Mouse (Mus musculus) intestine, embryonic 16.5 days (tissue): ENCODE results near the gene Gnat1. TPM values are rescaled to one million over a fixed set of nuclear protein-coding genes. Genes with fewer than 3 reads are reported as not detected.
A peak's percentile ranks its signal among the peaks of the same experiment; 100 is the strongest.

Source experiments
- ATAC-seq: fragments of 200-750 bp; cut with Nextera tagmentation; 2 replicates; pipeline ENCODE4 v1.8.0; 2017; ENCODE audit warnings: moderate TSS enrichment, moderate library complexity
- H3K27ac ChIP-seq: fragments of 300-500 bp; sonication (generic); 2 replicates; pipeline ENCODE4 v1.5.1; 2014; ENCODE audit warnings: mild to moderate bottlenecking, low read length
- H3K27me3 ChIP-seq: fragments of 300-500 bp; sonication (generic); replicated peaks from 2 replicates; pipeline ENCODE4 v1.6.1; 2014; ENCODE audit warnings: low read length, control low read depth, mixed read lengths; ENCODE audit not compliant: control insufficient read depth, insufficient read depth
- H3K36me3 ChIP-seq: fragments of 300-500 bp; sonication (generic); 2 replicates; pipeline ENCODE4 v1.6.1; 2014; ENCODE audit warnings: low read length, control low read depth; ENCODE audit not compliant: control insufficient read depth, insufficient read depth
- H3K4me1 ChIP-seq: fragments of 300-500 bp; sonication (generic); 2 replicates; pipeline ENCODE4 v1.6.1; 2014; ENCODE audit warnings: low read length, control low read depth, mixed read lengths; ENCODE audit not compliant: control insufficient read depth, insufficient read depth
- H3K4me2 ChIP-seq: fragments of 300-500 bp; sonication (generic); 2 replicates; pipeline ENCODE4 v1.6.1; 2014; ENCODE audit warnings: low read depth, low read length, control low read depth
- H3K4me3 ChIP-seq: fragments of 300-500 bp; sonication (generic); 2 replicates; pipeline ENCODE4 v1.5.1; 2014; ENCODE audit warnings: mild to moderate bottlenecking, low read length
- H3K9ac ChIP-seq: fragments of 300-500 bp; sonication (generic); 2 replicates; pipeline ENCODE4 v1.6.1; 2014; ENCODE audit warnings: low read depth, low read length
- H3K9me3 ChIP-seq: fragments of 300-500 bp; sonication (generic); 2 replicates; pipeline ENCODE4 v1.6.1; 2016; ENCODE audit warnings: low read length, control low read depth; ENCODE audit not compliant: control insufficient read depth
- WGBS: fragments of 180-500 bp; shearing (Covaris S2); extraction: QIAGEN DNeasy Blood & Tissue Kit; methylation state at CpG from one replicate; pipeline ENCODE4 v1.1.7; 2014; 5-methylcytosine and 5-hydroxymethylcytosine counted together
- polyA plus RNA-seq: library from polyadenylated mRNA; unstranded; fragments of >200 nt; fragmentation: Nextera tagmentation; extraction: Ambion mirVana; gene quantifications from 2 replicates; pipeline ENCODE4 v1.2.1, GENCODE M21; 2015

The Gnat1 gene
- polyA plus RNA-seq = 0.98 and 1.6 TPM in 2 replicates

- Histone ChIP-seq H3K27ac (no peak within 1 kb of the TSS), H3K9me3 (no peaks in the 10 kb centered on the region), H3K36me3 (peaks cover 6% of the 10 kb centered on the region; the same call in 1 of the 2 replicates), H3K4me1 (peaks cover 16% of the 10 kb centered on the region), H3K4me2 (no peak within 1 kb of the TSS), H3K4me3 (no peak within 1 kb of the TSS), H3K9ac (no peak within 1 kb of the TSS), H3K27me3 (peaks cover 25% of the 10 kb centered on the region)
- 36% methylated on average over 5 of the region's 5 CpGs for WGBS
- no peak for ATAC-seq
These were observed at the start of gene Gnat1 for GRCm38 (mm10) chr9:107679501-107679900. Gnat1 (minus strand) TSS chr9:107679712.

GRCm38 (mm10) chr9:107728919-107729670 lies 49.6 kb upstream of the Gnat1 start:
- no peak for ATAC-seq
- Histone ChIP-seq H3K36me3 (no peaks in the 10 kb centered on the region), H3K27ac (no peak overlapping the region), H3K27me3 (no peaks in the 10 kb centered on the region), H3K4me3 (no peak overlapping the region), H3K4me1 (peaks cover 15% of the 10 kb centered on the region), H3K9me3 (no peaks in the 10 kb centered on the region), H3K9ac (no peak overlapping the region), H3K4me2 (no peak overlapping the region)
- WGBS = 63% methylated on average over 6 of the region's 6 CpGs

DNA sequence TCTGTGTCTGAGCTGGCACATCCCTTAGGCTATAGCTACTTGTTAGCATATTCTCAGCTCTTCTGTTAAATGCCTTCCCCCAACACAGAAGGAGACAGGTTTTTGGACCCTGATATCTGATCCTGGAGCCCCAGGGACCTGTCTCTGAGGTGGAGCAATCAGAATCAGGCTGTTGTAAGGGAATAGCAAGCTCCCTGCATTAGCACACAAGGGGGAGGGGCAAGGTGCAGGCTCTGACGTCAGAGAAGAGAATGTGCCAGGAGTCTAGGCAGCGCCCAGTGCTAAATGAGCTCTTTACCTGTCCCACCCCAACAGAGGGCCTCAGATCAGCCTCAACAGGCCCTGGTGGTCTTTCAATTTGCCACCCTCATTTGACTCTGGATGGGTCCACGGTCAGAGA lies 47.5 kb upstream of the Gnat1 start:
- no peaks in the 10 kb centered on the region for H3K36me3 ChIP-seq
- 60% methylated on average over 3 of the region's 3 CpGs for WGBS
- peaks cover 29% of the 10 kb centered on the region for H3K4me1 ChIP-seq
- no peak overlapping the region for H3K27ac ChIP-seq
- no peak overlapping the region for H3K9ac ChIP-seq
- no peak overlapping the region for H3K4me3 ChIP-seq
- H3K4me2 ChIP-seq = no peak overlapping the region
- H3K27me3 ChIP-seq = no peaks in the 10 kb centered on the region
- no peaks in the 10 kb centered on the region for H3K9me3 ChIP-seq
- ATAC-seq = no peak

GRCm38 (mm10) chr9:107724796-107725195 lies 45.3 kb upstream of the Gnat1 start:
- Histone ChIP-seq H3K9me3 (no peaks in the 10 kb centered on the region), H3K36me3 (no peaks in the 10 kb centered on the region), H3K9ac (no peak overlapping the region), H3K27ac (peak overlapping the region; percentile 55), H3K4me1 (peaks cover 29% of the 10 kb centered on the region), H3K27me3 (no peaks in the 10 kb centered on the region), H3K4me3 (no peak overlapping the region), H3K4me2 (no peak overlapping the region)
- peak; percentile 12; the same call in 1 of the 2 replicates for ATAC-seq
- WGBS = 96% methylated on average over 1 of the region's 1 CpGs

GRCm38 (mm10) chr9:107723794-107724531 lies 44.5 kb upstream of the Gnat1 start:
- no peaks in the 10 kb centered on the region for H3K9me3 ChIP-seq
- H3K4me2 ChIP-seq = peak overlapping the region; percentile 33
- H3K27me3 ChIP-seq = no peaks in the 10 kb centered on the region
- WGBS = 6% methylated on average over 11 of the region's 11 CpGs
- 0 out of 2 replicates have a peak overlapping the region, but pooled peaks have one; percentile 30 for H3K9ac ChIP-seq
- H3K27ac ChIP-seq = peak overlapping the region; percentile 55
- H3K4me1 ChIP-seq = peaks cover 29% of the 10 kb centered on the region
- H3K36me3 ChIP-seq = no peaks in the 10 kb centered on the region
- ATAC-seq = peak; percentile 43
- H3K4me3 ChIP-seq = no peak overlapping the region

- no peak overlapping the region for H3K4me3 ChIP-seq
- ATAC-seq = peak; percentile 48
- H3K27me3 ChIP-seq = no peaks in the 10 kb centered on the region
- H3K4me2 ChIP-seq = peak overlapping the region; percentile 33; the same call in 1 of the 2 replicates
- H3K4me1 ChIP-seq = peaks cover 29% of the 10 kb centered on the region
- 0 out of 2 replicates have a peak overlapping the region, but pooled peaks have one; percentile 30 for H3K9ac ChIP-seq
- no peaks in the 10 kb centered on the region for H3K36me3 ChIP-seq
- no peak overlapping the region for H3K27ac ChIP-seq
- WGBS = 28% methylated on average over 6 of the region's 6 CpGs
- no peaks in the 10 kb centered on the region for H3K9me3 ChIP-seq
These were observed 43.8 kb upstream of the Gnat1 start for GRCm38 (mm10) chr9:107723292-107723691.

GRCm38 (mm10) chr9:107718781-107719540 lies 39.4 kb upstream of the Gnat1 start:
- Histone ChIP-seq H3K27me3 (no peaks in the 10 kb centered on the region), H3K27ac (no peak overlapping the region), H3K9ac (no peak overlapping the region), H3K4me2 (no peak overlapping the region), H3K36me3 (no peaks in the 10 kb centered on the region), H3K4me3 (no peak overlapping the region), H3K4me1 (peaks cover 35% of the 10 kb centered on the region), H3K9me3 (no peaks in the 10 kb centered on the region)
- no peak for ATAC-seq
- WGBS = 82% methylated on average over 10 of the region's 10 CpGs

GRCm38 (mm10) chr9:107716951-107717350 lies 37.4 kb upstream of the Gnat1 start:
- peak overlapping the region; percentile 20 for H3K27ac ChIP-seq
- H3K4me3 ChIP-seq = no peak overlapping the region
- H3K9me3 ChIP-seq = no peaks in the 10 kb centered on the region
- H3K27me3 ChIP-seq = no peaks in the 10 kb centered on the region
- H3K4me1 ChIP-seq = peaks cover 27% of the 10 kb centered on the region
- WGBS = 40% methylated on average over 6 of the region's 6 CpGs
- H3K9ac ChIP-seq = no peak overlapping the region
- H3K4me2 ChIP-seq = no peak overlapping the region
- ATAC-seq = peak; percentile 47; the same call in 1 of the 2 replicates
- H3K36me3 ChIP-seq = no peaks in the 10 kb centered on the region

GRCm38 (mm10) chr9:107715632-107716031 lies 36.1 kb upstream of the Gnat1 start:
- WGBS = 82% methylated on average over 2 of the region's 2 CpGs
- Histone ChIP-seq H3K4me2 (no peak overlapping the region), H3K4me1 (peaks cover 28% of the 10 kb centered on the region), H3K27ac (no peak overlapping the region), H3K9ac (no peak overlapping the region), H3K27me3 (no peaks in the 10 kb centered on the region), H3K36me3 (no peaks in the 10 kb centered on the region), H3K4me3 (no peak overlapping the region), H3K9me3 (no peaks in the 10 kb centered on the region)
- ATAC-seq = no peak
